Mouse (Mus musculus) liver, embryonic 14.5 days (tissue): Measurements from ENCODE around the gene Mitf. TPM values are rescaled to one million over a fixed set of nuclear protein-coding genes. Genes with fewer than 3 reads are reported as not detected.

Experiments used
- ATAC-seq: fragments of 200-750 bp; cut with Nextera tagmentation; 2 replicates; pipeline ENCODE4 v1.8.0; 2017; ENCODE audit warnings: moderate number of reproducible peaks, mild to moderate bottlenecking, moderate library complexity; ENCODE audit not compliant: insufficient read depth
- DNase-seq, 3 experiments: peaks; one replicate each; pipeline ENCODE4 v3.0.0-alpha.2; 2012 to 2013; ENCODE audit warnings: low read depth in 3 of 3, low spot score in 3 of 3
- H3K27ac ChIP-seq: fragments of 300-500 bp; sonication (generic); 2 replicates; pipeline ENCODE4 v1.5.1; 2014; ENCODE audit warnings: moderate library complexity, mild to moderate bottlenecking, control low read depth, inconsistent platforms
- H3K27me3 ChIP-seq: fragments of 300-500 bp; sonication (generic); 2 replicates; pipeline ENCODE4 v1.6.1; 2014; ENCODE audit warnings: mild to moderate bottlenecking, low read length, moderate library complexity; ENCODE audit not compliant: control insufficient read depth, insufficient read depth
- H3K36me3 ChIP-seq: fragments of 300-500 bp; sonication (generic); replicated peaks from 2 replicates; pipeline ENCODE4 v1.6.1; 2014; ENCODE audit warnings: low read depth; ENCODE audit not compliant: control insufficient read depth, insufficient read depth
- H3K4me1 ChIP-seq, 2 experiments: fragments of 200-500 bp in 1 of 2; fragments of 300-500 bp in 1 of 2; sonication (generic) in 1 of 2; replicated peaks; 2 replicates each; pipeline ENCODE4 v1.6.1; 2012 to 2014; ENCODE audit warnings: antibody characterized with exemption in 1 of 2, inconsistent platforms in 1 of 2, low read length in 1 of 2; ENCODE audit not compliant: control insufficient read depth in 2 of 2, insufficient read depth in 2 of 2
- H3K4me2 ChIP-seq: fragments of 300-500 bp; sonication (generic); 2 replicates; pipeline ENCODE4 v1.6.1; 2014; ENCODE audit warnings: low read depth, mild to moderate bottlenecking, control low read depth, moderate library complexity
- H3K4me3 ChIP-seq, 2 experiments: fragments of 200-500 bp in 1 of 2; fragments of 300-500 bp in 1 of 2; sonication (generic) in 1 of 2; 2 replicates each; pipeline ENCODE4 v1.5.1; 2012 to 2014; ENCODE audit warnings: low read depth in 2 of 2, low read length in 2 of 2, mild to moderate bottlenecking in 2 of 2, control low read depth in 1 of 2, inconsistent platforms in 1 of 2, moderate library complexity in 1 of 2; ENCODE audit not compliant: insufficient read depth in 1 of 2
- H3K9ac ChIP-seq: fragments of 300-500 bp; sonication (generic); replicated peaks from 2 replicates; pipeline ENCODE4 v1.6.1; 2014; ENCODE audit warnings: mild to moderate bottlenecking, control low read depth, moderate library complexity
- H3K9me3 ChIP-seq: fragments of 300-500 bp; sonication (generic); 2 replicates; pipeline ENCODE4 v1.6.1; 2016; ENCODE audit warnings: low read length, mixed read lengths; ENCODE audit not compliant: control insufficient read depth
- CTCF ChIP-seq: IDR thresholded peaks from 2 replicates; pipeline ENCODE4 v1.5.1; 2016; ENCODE audit warnings: antibody characterized with exemption, low read depth, control low read depth
- EP300 ChIP-seq: IDR thresholded peaks from 2 replicates; pipeline ENCODE4 v1.6.1; 2016; ENCODE audit warnings: antibody characterized with exemption, low read depth
- WGBS: fragments of 180-500 bp; shearing (Covaris S2); extraction: QIAGEN DNeasy Blood & Tissue Kit; methylation state at CpG from one replicate; pipeline ENCODE4 v1.1.7; 2014; ENCODE audit not compliant: insufficient replicate concordance; 5-methylcytosine and 5-hydroxymethylcytosine counted together
- polyA plus RNA-seq, 2 experiments: library from polyadenylated mRNA; depleted of rRNA in 1 of 2; stranded (reverse) in 1 of 2; unstranded in 1 of 2; fragments of >200 nt; fragmentation: Nextera tagmentation in 1 of 2; extraction: Ambion mirVana in 1 of 2; gene quantifications; 2 replicates each; pipeline versions ENCODE4 v1.2.1 to v1.2.3; 2012 to 2014

Mitf gene
- polyA plus RNA-seq, 2 experiments = 0.25 to 0.38 TPM

GRCm38 (mm10) chr6:97937897-97938614 lies 131.2 kb downstream of the Mitf start:
- Histone ChIP-seq H3K36me3 (no peaks in the 10 kb centered on the region), H3K9ac (no peak overlapping the region), H3K4me1 (no peaks in the 10 kb centered on the region), H3K27me3 (no peaks in the 10 kb centered on the region), H3K4me3 (no peak overlapping the region), H3K4me2 (no peak overlapping the region), H3K9me3 (no peaks in the 10 kb centered on the region), H3K27ac (no peak overlapping the region)
- no peak for DNase-seq
- ATAC-seq = no peak
- WGBS = 65% methylated on average over 11 of the region's 11 CpGs
- TF ChIP-seq EP300 = no peak
- TF ChIP-seq CTCF = no peak

GRCm38 (mm10) chr6:97940916-97941315 lies 134.1 kb downstream of the Mitf start:
- H3K4me1 ChIP-seq = no peaks in the 10 kb centered on the region
- no peaks in the 10 kb centered on the region for H3K9me3 ChIP-seq
- ATAC-seq = no peak
- no peak overlapping the region for H3K27ac ChIP-seq
- no peaks in the 10 kb centered on the region for H3K36me3 ChIP-seq
- DNase-seq = no peak
- no peak overlapping the region for H3K4me2 ChIP-seq
- H3K9ac ChIP-seq = no peak overlapping the region
- 73% methylated on average over 12 of the region's 12 CpGs for WGBS
- H3K4me3 ChIP-seq = no peak overlapping the region
- H3K27me3 ChIP-seq = no peaks in the 10 kb centered on the region
- no peak for TF ChIP-seq EP300
- no peak for TF ChIP-seq CTCF

- DNase-seq (no peak), ATAC-seq (no peak)
- H3K4me2 ChIP-seq = no peak overlapping the region
- no peak overlapping the region for H3K27ac ChIP-seq
- no peaks in the 10 kb centered on the region for H3K27me3 ChIP-seq
- TF ChIP-seq EP300 = no peak
- no peaks in the 10 kb centered on the region for H3K9me3 ChIP-seq
- no peak overlapping the region for H3K4me3 ChIP-seq
- H3K36me3 ChIP-seq = no peaks in the 10 kb centered on the region
- WGBS = 71% methylated on average over 13 of the region's 13 CpGs
- H3K4me1 ChIP-seq = no peaks in the 10 kb centered on the region
- H3K9ac ChIP-seq = no peak overlapping the region
Measured at GRCm38 (mm10) chr6:97950033-97950881, 143.4 kb downstream of the Mitf start.

- TF ChIP-seq EP300 (no peak), CTCF (no peak)
- Histone ChIP-seq H3K27me3 (no peaks in the 10 kb centered on the region), H3K9ac (no peak overlapping the region), H3K36me3 (no peaks in the 10 kb centered on the region), H3K9me3 (no peaks in the 10 kb centered on the region), H3K4me1 (no peaks in the 10 kb centered on the region), H3K4me2 (no peak overlapping the region), H3K27ac (no peak overlapping the region), H3K4me3 (no peak overlapping the region)
- 48% methylated on average over 2 of the region's 2 CpGs for WGBS
- ATAC-seq (no peak), DNase-seq (no peak)
Measured at GRCm38 (mm10) chr6:97950882-97951245, 144.0 kb downstream of the Mitf start.

GRCm38 (mm10) chr6:97951711-97952110 lies 144.9 kb downstream of the Mitf start:
- TF ChIP-seq CTCF (no peak), EP300 (no peak)
- Histone ChIP-seq H3K4me3 (no peak overlapping the region), H3K4me2 (no peak overlapping the region), H3K4me1 (no peaks in the 10 kb centered on the region), H3K9me3 (no peaks in the 10 kb centered on the region), H3K36me3 (no peaks in the 10 kb centered on the region), H3K27ac (no peak overlapping the region), H3K27me3 (no peaks in the 10 kb centered on the region), H3K9ac (no peak overlapping the region)
- no peak for ATAC-seq
- no peak for DNase-seq
- WGBS = 70% methylated on average over 1 of the region's 1 CpGs
